In genomic region chr11:68400727-68401219, GRCm38 (mm10) we compare ENCODE assay signal across 8 mouse cellular contexts. TPM values are rescaled to one million over a fixed set of nuclear protein-coding genes. Genes with fewer than 3 reads are reported as not detected.
DNase-seq lines count a peak whose midpoint lies in the region; ATAC-seq and TF ChIP-seq lines count a peak whose summit lies in the region.

TSS of gene Ntn1 (minus strand) at chr11:68400823.

- H3K9ac ChIP-seq in neural tube, embryonic 11.5 days (ENCODE audit: low read length) = peak within 1 kb of the TSS; percentile 65
- peak within 1 kb of the TSS; percentile 69 for H3K9ac ChIP-seq in forebrain, embryonic 13.5 days
- peak within 1 kb of the TSS; percentile 64 for H3K9ac ChIP-seq in intestine, embryonic 16.5 days (ENCODE audit: low read depth, low read length)

- peak within 1 kb of the TSS; percentile 51 for H3K4me3 ChIP-seq in neural tube, embryonic 11.5 days (ENCODE audit: low read depth, low read length)
- peak within 1 kb of the TSS; percentile 49 for H3K4me3 ChIP-seq in forebrain, embryonic 13.5 days
- peak within 1 kb of the TSS; percentile 59 for H3K4me3 ChIP-seq in intestine, embryonic 16.5 days (ENCODE audit: low read length)
- peak within 1 kb of the TSS; percentile 56 for H3K4me3 ChIP-seq in small intestine, adult 2 months (ENCODE audit: low read depth, low read length)

- H3K4me2 ChIP-seq in neural tube, embryonic 11.5 days (ENCODE audit: low read depth) = peak within 1 kb of the TSS; percentile 93
- H3K4me2 ChIP-seq in forebrain, embryonic 13.5 days = peak within 1 kb of the TSS; percentile 93
- peak within 1 kb of the TSS; percentile 99 for H3K4me2 ChIP-seq in intestine, embryonic 16.5 days (ENCODE audit: low read depth, low read length)

- H3K36me3 ChIP-seq in neural tube, embryonic 11.5 days (ENCODE audit: control insufficient read depth, insufficient read depth, low read length) = no peaks in the 10 kb centered on the region
- H3K36me3 ChIP-seq in forebrain, embryonic 13.5 days (ENCODE audit: poor library complexity, severe bottlenecking) = no peaks in the 10 kb centered on the region
- no peaks in the 10 kb centered on the region for H3K36me3 ChIP-seq in intestine, embryonic 16.5 days (ENCODE audit: control insufficient read depth, insufficient read depth, low read length)
- no peaks in the 10 kb centered on the region for H3K36me3 ChIP-seq in small intestine, adult 2 months (ENCODE audit: control insufficient read depth, insufficient read depth, low read length)

- WGBS in neural tube, embryonic 11.5 days = 3% methylated on average over 11 of the region's 11 CpGs
- 8% methylated on average over 11 of the region's 11 CpGs for WGBS in forebrain, embryonic 13.5 days
- 15% methylated on average over 11 of the region's 11 CpGs for WGBS in intestine, embryonic 16.5 days
- 18% methylated on average over 11 of the region's 11 CpGs for WGBS in small intestine, adult 2 months

- no peak for ATAC-seq in neural tube, embryonic 11.5 days (ENCODE audit: insufficient read depth, low FRiP score, low TSS enrichment)
- ATAC-seq in forebrain, embryonic 13.5 days = no peak
- no peak for ATAC-seq in intestine, embryonic 16.5 days

- peaks cover 44% of the 10 kb centered on the region for H3K27me3 ChIP-seq in neural tube, embryonic 11.5 days (ENCODE audit: control insufficient read depth, insufficient read depth, low read length)
- H3K27me3 ChIP-seq in forebrain, embryonic 13.5 days = peaks cover 62% of the 10 kb centered on the region
- H3K27me3 ChIP-seq in intestine, embryonic 16.5 days (replicated peaks; ENCODE audit: control insufficient read depth, insufficient read depth, low read length) = peaks cover 43% of the 10 kb centered on the region
- peaks cover 27% of the 10 kb centered on the region for H3K27me3 ChIP-seq in small intestine, adult 2 months (ENCODE audit: control insufficient read depth, insufficient read depth, low read length)

- no peak for TF ChIP-seq CTCF in small intestine, adult 2 months (IDR thresholded peaks at IDR 0.05; ENCODE audit: extremely low read depth, insufficient read length, insufficient replicate concordance, low read depth, low read length)

- TF ChIP-seq POLR2A in small intestine, adult 2 months (IDR thresholded peaks at IDR 0.05; ENCODE audit: low read depth, low read length) = no peak

- DNase-seq in neural tube, embryonic 11.5 days (ENCODE audit: low spot score) = no peak
- no peak for DNase-seq in neural tube, embryonic 10.5 days (ENCODE audit: extremely low spot score, low spot score)
- no peak for DNase-seq in right cerebral cortex, postnatal 14 days
- DNase-seq in layer of hippocampus, adult 9-11 months = no peak
- DNase-seq in urinary bladder, adult 18-20 months (ENCODE audit: low spot score in 2 of 2) = no peak

- peak within 1 kb of the TSS; percentile 84 for H3K27ac ChIP-seq in neural tube, embryonic 11.5 days (ENCODE audit: low read depth, low read length)
- H3K27ac ChIP-seq in forebrain, embryonic 13.5 days = peak within 1 kb of the TSS; percentile 27
- no peak within 1 kb of the TSS for H3K27ac ChIP-seq in intestine, embryonic 16.5 days (ENCODE audit: low read length)
- H3K27ac ChIP-seq in small intestine, adult 2 months (ENCODE audit: insufficient read depth, low read depth, low read length) = no peak within 1 kb of the TSS

- H3K4me1 ChIP-seq in neural tube, embryonic 11.5 days (ENCODE audit: control insufficient read depth, insufficient read depth, low read length) = peaks cover 19% of the 10 kb centered on the region
- H3K4me1 ChIP-seq in forebrain, embryonic 13.5 days = peaks cover 25% of the 10 kb centered on the region
- H3K4me1 ChIP-seq in intestine, embryonic 16.5 days (ENCODE audit: control insufficient read depth, insufficient read depth, low read length) = peaks cover 10% of the 10 kb centered on the region; the same call in 1 of the 2 replicates
- no peaks in the 10 kb centered on the region; the same call in 1 of the 2 replicates for H3K4me1 ChIP-seq in small intestine, adult 2 months (ENCODE audit: control insufficient read depth, insufficient read depth, insufficient read length, low read length)

- no peaks in the 10 kb centered on the region for H3K9me3 ChIP-seq in neural tube, embryonic 11.5 days (ENCODE audit: control insufficient read depth, low read length)
- no peaks in the 10 kb centered on the region for H3K9me3 ChIP-seq in forebrain, embryonic 13.5 days (replicated peaks)
- no peaks in the 10 kb centered on the region for H3K9me3 ChIP-seq in intestine, embryonic 16.5 days (ENCODE audit: control insufficient read depth, low read length)

RNA-seq across cellular contexts. Expression of gene Ntn1, which starts in this region (rescaled TPM):
- 10.0 and 11.5 TPM in 2 replicates for polyA plus RNA-seq in neural tube, embryonic 11.5 days (2014; fragmentation: Nextera tagmentation; extraction: Ambion mirVana)
- 6.8 and 8.5 TPM in 2 replicates for polyA plus RNA-seq in forebrain, embryonic 13.5 days (2015; fragmentation: Nextera tagmentation; extraction: Ambion mirVana)
- 5.6 and 6.2 TPM in 2 replicates for polyA plus RNA-seq in intestine, embryonic 16.5 days (2015; fragmentation: Nextera tagmentation; extraction: Ambion mirVana)
- 22.7 and 23.7 TPM in 2 replicates for polyA plus RNA-seq in small intestine, adult 2 months (2012; rRNA removed)

Comparison
In these comparisons a context has a peak if more than half of its experiments do, and no peak if none do; other contexts are left out.
1. H3K27ac ChIP-seq: peak in neural tube, embryonic 11.5 days (single experiment) and forebrain, embryonic 13.5 days (single experiment); none in intestine, embryonic 16.5 days (single experiment) and small intestine, adult 2 months (single experiment).
2. Peak in every context shown above with its lines, with median percentiles within 50 percentile points of each other: H3K4me2 ChIP-seq, H3K4me3 ChIP-seq and H3K9ac ChIP-seq.